Mouse (Mus musculus): ENCODE results near the gene Sdf2. TPM values are rescaled to one million over a fixed set of nuclear protein-coding genes. Genes with fewer than 3 reads are reported as not detected.
A peak's percentile ranks its signal among the peaks of the same experiment; 100 is the strongest.

The Sdf2 gene
- total and polyA plus RNA-seq, 3 experiments: 68.1 to 81.4 TPM; not detected in 1

- TF ChIP-seq USF2 (IDR thresholded peaks at IDR 0.05; ENCODE audit: borderline replicate concordance in 1 of 2, insufficient read depth in 1 of 2, low read depth in 1 of 2, low read length in 2 of 2) (no peak), MAX (IDR thresholded peaks at IDR 0.05; ENCODE audit: low read length) (no peak), SMC3 (IDR thresholded peaks at IDR 0.05; ENCODE audit: low read depth, low read length) (no peak)
Measured at GRCm38 (mm10) chr11:78260489-78261258, 15.1 kb downstream of the Sdf2 start (continued).

GRCm38 (mm10) chr11:78261380-78262352, 16.1 kb downstream of the Sdf2 start, which contains the start of gene 2610507B11Rik:
Gene 2610507B11Rik, plus strand, starts transcription at chr11:78261752.
- peaks cover 8% of the 10 kb centered on the region for H3K79me2 ChIP-seq (ENCODE audit: control insufficient read depth, insufficient read depth, low read length, poor library complexity)
- peaks cover 4 to 6% of the 10 kb centered on the region in 2 experiments; a peak in 3 of 4 replicates for H3K4me1 ChIP-seq (ENCODE audit: control insufficient read depth in 1 of 2, insufficient read depth in 2 of 2, low read length in 2 of 2)
- peak within 1 kb of the TSS; percentile 95 to 96 for H3K4me3 ChIP-seq (ENCODE audit: control insufficient read depth in 1 of 2, insufficient read depth in 1 of 2, low read depth in 2 of 2, low read length in 2 of 2)
- peak; percentile 97 for DNase-seq (ENCODE audit: low read depth, low spot score)
- H3K36me3 ChIP-seq (ENCODE audit: control insufficient read depth in 1 of 2, insufficient read depth in 2 of 2, low read length in 2 of 2): peaks cover 6 to 13% of the 10 kb centered on the region in 2 experiments
- H3K27me3 ChIP-seq (ENCODE audit: control insufficient read depth in 1 of 2, insufficient read depth in 2 of 2, low read length in 2 of 2): no peaks in the 10 kb centered on the region
- peak within 1 kb of the TSS; percentile 98 for H3K9ac ChIP-seq (ENCODE audit: control insufficient read depth, low read depth, low read length, poor library complexity, severe bottlenecking)
- H3K9me3 ChIP-seq (replicated peaks; ENCODE audit: insufficient read depth, low read length): no peaks in the 10 kb centered on the region
- peak within 1 kb of the TSS; percentile 77 for H3K27ac ChIP-seq (ENCODE audit: control insufficient read depth, low read depth, low read length)
- TF ChIP-seq EP300 (IDR thresholded peaks at IDR 0.05; ENCODE audit: low read depth in 1 of 2, low read length in 2 of 2): peak in 1 of 2 experiments; percentile 38; a peak in 2 of 4 replicates
- no peak for TF ChIP-seq GATA1 (IDR thresholded peaks at IDR 0.05; ENCODE audit: low read depth, low read length)
- peak; percentile 98 for TF ChIP-seq NELFE (IDR thresholded peaks at IDR 0.05; ENCODE audit: low read depth, low read length)
- TF ChIP-seq UBTF (IDR thresholded peaks at IDR 0.05; ENCODE audit: borderline replicate concordance, insufficient read depth, low read depth, low read length): no peak
- TF ChIP-seq TAL1 (IDR thresholded peaks at IDR 0.05; ENCODE audit: low read length): no peak
- TF ChIP-seq ZKSCAN1 (IDR thresholded peaks at IDR 0.05; ENCODE audit: low read depth, low read length): no peak
- TF ChIP-seq MYC (IDR thresholded peaks at IDR 0.05; ENCODE audit: low read depth, low read length): no peak
- TF ChIP-seq CTCF (IDR thresholded peaks at IDR 0.05 in 2 of 3, conservative IDR thresholded peaks at IDR 0.05 in 1 of 3; ENCODE audit: control insufficient read depth in 1 of 3, insufficient read depth in 1 of 3, low read depth in 2 of 3, low read length in 3 of 3, poor library complexity in 1 of 3, severe bottlenecking in 1 of 3): peak in 2 of 3 experiments; percentile 16 to 28; a peak in 3 of 6 replicates
- TF ChIP-seq CHD2 (IDR thresholded peaks at IDR 0.05; ENCODE audit: low read length): no peak
- peak; percentile 41; the same call in 1 of the 2 replicates for TF ChIP-seq MAX (IDR thresholded peaks at IDR 0.05; ENCODE audit: low read length)
- no peak for TF ChIP-seq MAFK (IDR thresholded peaks at IDR 0.05; ENCODE audit: borderline replicate concordance, low read depth, low read length)
- peak; percentile 85 for TF ChIP-seq TCF12 (IDR thresholded peaks at IDR 0.05; ENCODE audit: low read depth, low read length)
- peak; percentile 97 to 99 for TF ChIP-seq POLR2A (IDR thresholded peaks at IDR 0.05; ENCODE audit: control insufficient read depth in 1 of 2, insufficient read depth in 1 of 2, low read depth in 1 of 2, low read length in 2 of 2, poor library complexity in 1 of 2)
- 0 out of 2 replicates have a peak, but pooled peaks have one; percentile 44 for TF ChIP-seq RCOR1 (IDR thresholded peaks at IDR 0.05; ENCODE audit: low read depth, low read length)
- TF ChIP-seq ELF1 (IDR thresholded peaks at IDR 0.05; ENCODE audit: low read depth, low read length): peak; percentile 59; the same call in 1 of the 2 replicates
- peak; percentile 4; the same call in 1 of the 2 replicates for TF ChIP-seq USF1 (IDR thresholded peaks at IDR 0.05; ENCODE audit: low read depth, low read length)
- no peak for TF ChIP-seq BHLHE40 (IDR thresholded peaks at IDR 0.05; ENCODE audit: borderline replicate concordance, low read depth, low read length)
- TF ChIP-seq MXI1 (IDR thresholded peaks at IDR 0.05; ENCODE audit: low read depth, low read length): peak; percentile 90
- TF ChIP-seq CHD1 (IDR thresholded peaks at IDR 0.05; ENCODE audit: low read depth, low read length): no peak
- TF ChIP-seq ZC3H11A (IDR thresholded peaks at IDR 0.05; ENCODE audit: low read depth, low read length): no peak
- TF ChIP-seq NRF1 (IDR thresholded peaks at IDR 0.05; ENCODE audit: insufficient read depth, low read depth, low read length, poor library complexity, severe bottlenecking): peak; percentile 85
- TF ChIP-seq ZMIZ1 (IDR thresholded peaks at IDR 0.05; ENCODE audit: low read depth, low read length): peak; percentile 95
- 0 out of 2 replicates have a peak, but pooled peaks have one; percentile 47 for TF ChIP-seq E2F4 (IDR thresholded peaks at IDR 0.05; ENCODE audit: borderline replicate concordance, low read depth, low read length)
- peak; percentile 87 for TF ChIP-seq SIN3A (IDR thresholded peaks at IDR 0.05; ENCODE audit: low read length)
- TF ChIP-seq JUND (IDR thresholded peaks at IDR 0.05; ENCODE audit: low read depth, low read length): no peak
- TF ChIP-seq KAT2A (conservative IDR thresholded peaks at IDR 0.05; ENCODE audit: low read depth, low read length): no peak; the same call in 1 of the 2 replicates
- no peak for TF ChIP-seq USF2 (IDR thresholded peaks at IDR 0.05; ENCODE audit: borderline replicate concordance in 1 of 2, insufficient read depth in 1 of 2, low read depth in 1 of 2, low read length in 2 of 2)
- no peak for TF ChIP-seq MEF2A (IDR thresholded peaks at IDR 0.05; ENCODE audit: extremely low read depth, insufficient replicate concordance, low read depth, low read length, poor library complexity, severe bottlenecking)
